Mouse (Mus musculus) bone marrow, adult 2 months (tissue): ENCODE data around the gene Ucp3.

Source experiments
- CTCF ChIP-seq: fragments of 200-500 bp; IDR thresholded peaks from 2 replicates; pipeline ENCODE4 v1.5.1; 2011; ENCODE audit warnings: low read length, control low read depth; ENCODE audit not compliant: control insufficient read depth, insufficient read depth
- POLR2A ChIP-seq: fragments of 200-500 bp; IDR thresholded peaks from 2 replicates; pipeline ENCODE4 v1.6.1; 2011; ENCODE audit warnings: low read depth, mild to moderate bottlenecking, control low read depth, low read length, borderline replicate concordance; ENCODE audit not compliant: control insufficient read depth

DNA sequence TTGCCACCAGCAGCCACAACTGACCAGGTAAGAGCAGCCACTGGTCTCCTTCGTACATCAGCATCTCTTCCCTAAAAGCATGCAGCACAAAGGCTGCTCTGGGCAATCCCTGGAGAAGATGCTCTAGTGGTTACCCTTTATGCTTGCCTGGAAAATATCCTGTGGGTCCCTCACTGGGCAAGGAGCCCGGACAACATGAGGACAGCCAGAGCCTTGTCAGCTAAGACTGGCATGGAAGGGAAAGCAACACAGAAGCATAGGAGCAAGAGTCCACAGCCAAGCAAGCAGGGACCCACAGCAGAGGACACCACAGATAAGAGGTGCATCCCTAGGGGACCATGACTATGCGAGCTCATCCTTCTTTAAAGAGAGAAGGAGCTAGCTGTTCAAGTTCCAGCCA lies 12.9 kb upstream of the Ucp3 start:
- no peak for TF ChIP-seq POLR2A
- no peak for TF ChIP-seq CTCF
